ENCODE assay signal across 9 mouse cellular contexts in the genomic region with DNA sequence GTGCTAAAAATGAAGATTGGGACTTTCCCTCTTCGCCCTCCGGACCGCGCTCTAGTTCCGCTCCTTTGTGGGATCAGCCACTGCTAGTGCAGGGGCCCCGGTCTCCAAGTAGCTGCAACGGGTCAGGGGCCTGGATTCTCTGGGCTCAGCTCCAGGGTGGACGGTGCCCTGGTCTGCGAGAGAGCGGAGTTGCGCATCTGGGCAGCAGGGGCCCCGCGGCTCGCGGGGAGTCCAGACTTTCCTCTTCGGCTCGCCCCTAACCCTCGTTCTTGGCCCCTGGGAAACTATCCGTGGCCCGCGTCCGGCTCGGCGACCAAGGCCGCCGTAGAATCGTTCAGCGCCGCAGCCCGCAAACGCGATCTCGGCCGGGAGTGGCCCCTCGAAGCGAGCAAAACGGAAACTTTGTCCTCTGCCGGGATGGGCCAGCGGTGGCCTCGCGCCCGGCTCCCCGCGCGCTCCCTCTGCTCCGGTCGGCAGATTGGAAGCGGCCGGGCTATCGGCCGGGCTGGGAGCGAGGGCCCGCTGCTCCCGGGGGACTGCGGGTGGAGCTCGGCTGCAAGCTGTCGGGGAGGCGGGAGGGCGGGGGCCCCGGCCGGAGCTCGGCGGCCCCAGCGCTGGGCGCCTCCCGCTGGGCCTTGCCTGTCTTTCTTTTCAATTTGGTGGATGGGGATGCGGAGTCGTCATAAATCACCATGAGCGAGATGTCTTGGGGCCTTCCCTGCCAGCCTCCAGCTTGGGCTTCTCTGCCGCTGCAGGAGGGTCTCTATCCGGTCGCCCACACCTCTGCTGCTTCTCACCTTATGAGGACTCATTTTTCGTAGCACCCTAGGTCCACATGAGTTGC. TPM values are rescaled to one million over a fixed set of nuclear protein-coding genes. Genes with fewer than 3 reads are reported as not detected.
A peak's percentile ranks its signal among the peaks of the same experiment; 100 is the strongest.
DNase-seq lines count a peak whose midpoint lies in the region; ATAC-seq lines count a peak whose summit lies in the region.
"Had no signal": no experiment of that assay in that cellular context is flagged by ENCODE, and none has a peak within 500 bp of the region (broad histone marks: within the 10 kb centered on the region; RNA-seq: fewer than 3 reads in every experiment).

No protein-coding gene starts in this region.

- under 1% methylated on average over 73 of the region's 73 CpGs for WGBS in kidney, embryonic 14.5 days
- WGBS in midbrain, embryonic 13.5 days: under 1% methylated on average over 73 of the region's 73 CpGs

- intact Hi-C loops in left cerebral cortex, postnatal 10 days (cut with DNase I): no loop called here

- H3K9ac ChIP-seq in kidney, embryonic 14.5 days (ENCODE audit: low read depth, low read length): no peak overlapping the region
- H3K9ac ChIP-seq in midbrain, embryonic 13.5 days (replicated peaks): peak overlapping the region; percentile 65

- peaks cover 96% of the 10 kb centered on the region for H3K27me3 ChIP-seq in kidney, embryonic 14.5 days (ENCODE audit: control insufficient read depth, insufficient read depth, low read length)
- peaks cover 99% of the 10 kb centered on the region for H3K27me3 ChIP-seq in midbrain, embryonic 13.5 days

- H3K4me3 ChIP-seq in kidney, embryonic 14.5 days (ENCODE audit: low read length): peak overlapping the region; percentile 9
- H3K4me3 ChIP-seq in midbrain, embryonic 13.5 days (replicated peaks): peak overlapping the region; percentile 43

- H3K36me3 ChIP-seq in kidney, embryonic 14.5 days (ENCODE audit: control insufficient read depth, insufficient read depth, low read length): no peaks in the 10 kb centered on the region
- H3K36me3 ChIP-seq in midbrain, embryonic 13.5 days: no peaks in the 10 kb centered on the region

- H3K27ac ChIP-seq in kidney, embryonic 14.5 days (ENCODE audit: low read depth, low read length): no peak overlapping the region
- peak overlapping the region; percentile 78 for H3K27ac ChIP-seq in midbrain, embryonic 13.5 days

- no peak for DNase-seq in kidney, adult 18-20 months
- DNase-seq in cerebellum, postnatal 10 days: peak; percentile 80 to 88
- DNase-seq in heart, postnatal 4 days: peak; percentile 18
- DNase-seq in layer of hippocampus, postnatal 36 days: no peak
- DNase-seq in left cerebral cortex, postnatal 10 days (ENCODE audit: extremely low spot score in 1 of 2, low spot score in 2 of 2): no peak
- DNase-seq in testis, postnatal 10 days (ENCODE audit: low spot score): no peak

- no peaks in the 10 kb centered on the region for H3K9me3 ChIP-seq in kidney, embryonic 14.5 days (ENCODE audit: control insufficient read depth, low read length)
- no peaks in the 10 kb centered on the region for H3K9me3 ChIP-seq in midbrain, embryonic 13.5 days

- peak overlapping the region; percentile 11 for H3K4me2 ChIP-seq in kidney, embryonic 14.5 days (replicated peaks; ENCODE audit: low read depth, low read length)
- peak overlapping the region; percentile 54 for H3K4me2 ChIP-seq in midbrain, embryonic 13.5 days (replicated peaks)

- no peak for ATAC-seq in kidney, embryonic 14.5 days (ENCODE audit: low FRiP score, low TSS enrichment)
- peak; percentile 31; the same call in 1 of the 2 replicates for ATAC-seq in midbrain, embryonic 13.5 days

- H3K4me1 ChIP-seq in kidney, embryonic 14.5 days (ENCODE audit: control insufficient read depth, insufficient read depth, low read length): no peaks in the 10 kb centered on the region
- H3K4me1 ChIP-seq in midbrain, embryonic 13.5 days (replicated peaks): peaks cover 22% of the 10 kb centered on the region

RNA-seq across cellular contexts. Expression of gene Barhl1, which starts 1.3 kb away (rescaled TPM):
- polyA plus RNA-seq in kidney, embryonic 14.5 days (2014; fragmentation: Nextera tagmentation; extraction: Ambion mirVana): not detected in 2 replicates
- total RNA-seq in heart, postnatal 4 days (2021): not detected
- polyA plus RNA-seq in midbrain, embryonic 13.5 days (2015; fragmentation: Nextera tagmentation; extraction: Ambion mirVana): 29.8 and 41.8 TPM in 2 replicates
- not detected for total RNA-seq in layer of hippocampus, postnatal 36 days (2021)
- not detected for total RNA-seq in left cerebral cortex, postnatal 10 days (2021)
- polyA plus RNA-seq: small intestine, adult 2 months had no signal

Comparison
In these comparisons a context has a peak if more than half of its experiments do, and no peak if none do; other contexts are left out.
1. DNase-seq: peak in cerebellum, postnatal 10 days (2 of 2) and heart, postnatal 4 days (single experiment); none in kidney, adult 18-20 months (single experiment), layer of hippocampus, postnatal 36 days (0 of 2), left cerebral cortex, postnatal 10 days (0 of 2) and testis, postnatal 10 days (single experiment).